Mouse (Mus musculus) limb, embryonic 10.5 days (tissue): ENCODE results near the gene Gm21149. TPM values are rescaled to one million over a fixed set of nuclear protein-coding genes. Genes with fewer than 3 reads are reported as not detected.
"Not testable (repeated sequence)": the region's sequence is repeated elsewhere in the genome, so short reads cannot be mapped to it uniquely, and the experiment has no call there.

Experiments
- DNase-seq: peaks from one replicate; pipeline ENCODE4 v3.0.0-alpha.2; 2017; ENCODE audit warnings: low spot score
- H3K27ac ChIP-seq: fragments of 300-500 bp; sonication (generic); 2 replicates; pipeline ENCODE4 v1.5.1; 2016; ENCODE audit warnings: mild to moderate bottlenecking
- H3K27me3 ChIP-seq: fragments of 300-500 bp; sonication (generic); 2 replicates; pipeline ENCODE4 v1.6.1; 2016; ENCODE audit warnings: low read depth, mild to moderate bottlenecking; ENCODE audit not compliant: poor library complexity, severe bottlenecking
- H3K36me3 ChIP-seq: fragments of 300-500 bp; sonication (generic); 2 replicates; pipeline ENCODE4 v1.6.1; 2016; ENCODE audit warnings: mild to moderate bottlenecking, moderate library complexity
- H3K4me1 ChIP-seq: fragments of 300-500 bp; sonication (generic); 2 replicates; pipeline ENCODE4 v1.6.1; 2016
- H3K4me3 ChIP-seq: fragments of 300-500 bp; sonication (generic); 2 replicates; pipeline ENCODE4 v1.5.1; 2016; ENCODE audit warnings: mild to moderate bottlenecking, moderate library complexity
- H3K9me3 ChIP-seq: fragments of 300-500 bp; sonication (generic); replicated peaks from 2 replicates; pipeline ENCODE4 v1.6.1; 2016; ENCODE audit warnings: mild to moderate bottlenecking
- WGBS: fragments of 180-500 bp; shearing (Covaris S2); methylation state at CpG from one replicate; pipeline ENCODE4 v1.1.7; 2016; 5-methylcytosine and 5-hydroxymethylcytosine counted together
- polyA plus RNA-seq: library from polyadenylated mRNA; unstranded; fragments of >200 nt; fragmentation: Nextera tagmentation; extraction: Ambion mirVana; gene quantifications from 2 replicates; pipeline ENCODE4 v1.2.1, GENCODE M21; 2016

Gene Gm21149
- polyA plus RNA-seq, 1 experiment from 2014 or later = not detected

- H3K9me3 ChIP-seq = peaks cover 16% of the 10 kb centered on the region; the same call in 1 of the 2 replicates
- 75% methylated on average over 3 of the region's 3 CpGs for WGBS
- not testable (repeated sequence) for DNase-seq, H3K27ac ChIP-seq, H3K4me3 ChIP-seq, H3K27me3 ChIP-seq, H3K4me1 ChIP-seq, H3K36me3 ChIP-seq
Measured at GRCm38 (mm10) chr5:15498350-15498749, 22.0 kb upstream of the Gm21149 start.

GRCm38 (mm10) chr5:15490934-15491333 is 14.6 kb upstream of the Gm21149 start:
- peak; percentile 25 for DNase-seq
- H3K9me3 ChIP-seq, H3K4me3 ChIP-seq, H3K27ac ChIP-seq, H3K4me1 ChIP-seq, H3K36me3 ChIP-seq, H3K27me3 ChIP-seq: not testable (repeated sequence)
- WGBS = 70% methylated on average over 2 of the region's 2 CpGs

GRCm38 (mm10) chr5:15488743-15489142 is 12.4 kb upstream of the Gm21149 start:
- DNase-seq = no peak

GRCm38 (mm10) chr5:15484616-15485015 is 8.3 kb upstream of the Gm21149 start:
- not testable (repeated sequence) for H3K4me3 ChIP-seq, H3K27ac ChIP-seq, H3K36me3 ChIP-seq, H3K27me3 ChIP-seq, H3K4me1 ChIP-seq
- H3K9me3 ChIP-seq = peaks cover 14% of the 10 kb centered on the region
- WGBS = 30% methylated on average over 2 of the region's 2 CpGs
- peak; percentile 15 for DNase-seq

More at GRCm38 (mm10) chr5:15488743-15489142, 12.4 kb upstream of the Gm21149 start:
- no peak overlapping the region for H3K27ac ChIP-seq
- H3K4me3 ChIP-seq = no peak overlapping the region
- H3K9me3 ChIP-seq = peaks cover 12% of the 10 kb centered on the region
- no peaks in the 10 kb centered on the region for H3K4me1 ChIP-seq
- H3K27me3 ChIP-seq = no peaks in the 10 kb centered on the region
- WGBS = 90% methylated on average over 5 of the region's 5 CpGs
- H3K36me3 ChIP-seq = no peaks in the 10 kb centered on the region

GRCm38 (mm10) chr5:15483576-15483975 is 7.3 kb upstream of the Gm21149 start:
- not testable (repeated sequence) for H3K27me3 ChIP-seq, H3K4me1 ChIP-seq, H3K27ac ChIP-seq, H3K4me3 ChIP-seq, H3K36me3 ChIP-seq
- DNase-seq = peak; percentile 25
- 68% methylated on average over 4 of the region's 4 CpGs for WGBS
- peaks cover 10% of the 10 kb centered on the region for H3K9me3 ChIP-seq

GRCm38 (mm10) chr5:15482815-15483214 is 6.5 kb upstream of the Gm21149 start:
- DNase-seq = peak; percentile 8
- peaks cover 14% of the 10 kb centered on the region for H3K9me3 ChIP-seq
- H3K4me1 ChIP-seq, H3K4me3 ChIP-seq, H3K27me3 ChIP-seq, H3K36me3 ChIP-seq, H3K27ac ChIP-seq: not testable (repeated sequence)
- 64% methylated on average over 2 of the region's 2 CpGs for WGBS

GRCm38 (mm10) chr5:15470141-15470540 is 6.2 kb downstream of the Gm21149 start:
- 82% methylated on average over 1 of the region's 1 CpGs for WGBS
- not testable (repeated sequence) for H3K36me3 ChIP-seq, H3K4me1 ChIP-seq, H3K27ac ChIP-seq, H3K4me3 ChIP-seq, DNase-seq, H3K27me3 ChIP-seq
- 0 out of 2 replicates have a peak, but pooled peaks cover 10% of the 10 kb centered on the region for H3K9me3 ChIP-seq

- H3K4me1 ChIP-seq, H3K27ac ChIP-seq, H3K27me3 ChIP-seq, H3K4me3 ChIP-seq, H3K36me3 ChIP-seq: not testable (repeated sequence)
- 56% methylated on average over 6 of the region's 6 CpGs for whole genome bisulfite sequencing
- H3K9me3 ChIP-seq = peaks cover 18% of the 10 kb centered on the region
- DNase-seq = peak; percentile 19
Measured at GRCm38 (mm10) chr5:15467768-15468167, 8.6 kb downstream of the Gm21149 start.

GRCm38 (mm10) chr5:15466218-15466617 is 10.1 kb downstream of the Gm21149 start:
- peaks cover 20% of the 10 kb centered on the region for H3K9me3 ChIP-seq
- WGBS = 61% methylated on average over 1 of the region's 1 CpGs

GRCm38 (mm10) chr5:15463561-15463960 is 12.8 kb downstream of the Gm21149 start:
- 53% methylated on average over 2 of the region's 2 CpGs for WGBS
- not testable (repeated sequence) for H3K4me3 ChIP-seq, H3K27me3 ChIP-seq, H3K27ac ChIP-seq, H3K36me3 ChIP-seq, DNase-seq, H3K4me1 ChIP-seq
- H3K9me3 ChIP-seq = peaks cover 22% of the 10 kb centered on the region

More at GRCm38 (mm10) chr5:15466218-15466617, 10.1 kb downstream of the Gm21149 start:
- H3K27ac ChIP-seq, H3K4me1 ChIP-seq, H3K27me3 ChIP-seq, H3K36me3 ChIP-seq, H3K4me3 ChIP-seq: not testable (repeated sequence)
- DNase-seq = peak; percentile 4

GRCm38 (mm10) chr5:15461613-15462012 is 14.7 kb downstream of the Gm21149 start:
- H3K4me3 ChIP-seq, H3K27ac ChIP-seq, H3K4me1 ChIP-seq, H3K27me3 ChIP-seq, H3K36me3 ChIP-seq: not testable (repeated sequence)
- H3K9me3 ChIP-seq = peaks cover 26% of the 10 kb centered on the region
- DNase-seq = peak; percentile 3
- 60% methylated on average over 8 of the region's 8 CpGs for WGBS

- not testable (repeated sequence) for H3K4me1 ChIP-seq, H3K27me3 ChIP-seq, H3K27ac ChIP-seq, H3K36me3 ChIP-seq, H3K4me3 ChIP-seq
- 86% methylated on average over 3 of the region's 5 CpGs for WGBS
- peaks cover 15% of the 10 kb centered on the region for H3K9me3 ChIP-seq
- DNase-seq = peak; percentile 29
Measured at GRCm38 (mm10) chr5:15457865-15458571, 18.3 kb downstream of the Gm21149 start.
